Mouse (Mus musculus) bone marrow macrophage, adult 2 months (primary cell): ENCODE measurements around the gene Taar7d.

Source experiments
- CTCF ChIP-seq: IDR thresholded peaks from 2 replicates; pipeline ENCODE4 v1.5.1; 2012; ENCODE audit warnings: low read depth, mild to moderate bottlenecking, low read length, moderate library complexity
- POLR2A ChIP-seq: IDR thresholded peaks from 2 replicates; pipeline ENCODE4 v1.6.1; 2012; ENCODE audit warnings: mild to moderate bottlenecking, low read depth, low read length, borderline replicate concordance

GRCm38 (mm10) chr10:24031347-24031746 is 4.3 kb downstream of the Taar7d start:
- no peak for TF ChIP-seq POLR2A
- TF ChIP-seq CTCF: no peak
